Mouse (Mus musculus): ENCODE measurements around the gene Ppp1r1c.

GRCm38 (mm10) chr2:79765723-79766122, 58.1 kb downstream of the Ppp1r1c start:
- TF ChIP-seq CTCF (IDR thresholded peaks at IDR 0.05; ENCODE audit: low read depth) (no peak), EP300 (optimal IDR thresholded peaks at IDR 0.05) (no peak)
